Mouse (Mus musculus): ENCODE measurements around the gene Zscan2.

The Zscan2 gene

DNA sequence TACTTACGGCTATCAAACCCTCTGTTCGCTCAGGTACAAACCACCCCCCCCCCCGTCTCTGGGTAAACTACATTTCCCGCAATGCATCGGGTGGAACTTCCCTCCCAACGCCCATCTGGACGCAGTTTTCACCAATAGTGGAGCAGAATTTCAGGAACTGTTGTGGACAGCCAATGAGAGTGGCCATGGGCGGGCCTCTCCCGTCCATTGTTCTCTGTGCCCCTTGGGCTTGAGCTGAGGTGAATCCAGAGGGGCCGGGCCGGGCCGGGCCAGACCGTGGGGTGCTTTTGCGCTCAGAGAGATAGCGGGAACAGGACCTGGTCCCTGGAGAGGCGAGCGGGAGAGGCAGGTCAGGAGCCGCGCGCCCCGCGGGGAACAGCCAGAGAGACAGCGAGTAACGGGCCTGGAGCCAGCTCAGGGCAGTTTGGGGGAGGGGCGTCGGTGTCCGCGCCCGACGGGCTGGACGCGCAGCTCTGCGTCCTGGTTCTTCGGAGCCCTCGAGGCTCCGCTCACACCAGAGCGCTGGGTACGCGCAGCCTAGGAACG is at the start of gene Zscan2:
Zscan2 (plus strand) TSS at position 192 of the 546 bp plus-strand sequence.
- peak; percentile 82 for DNase-seq (ENCODE audit: extremely low read depth, insufficient read length, low spot score)

DNA sequence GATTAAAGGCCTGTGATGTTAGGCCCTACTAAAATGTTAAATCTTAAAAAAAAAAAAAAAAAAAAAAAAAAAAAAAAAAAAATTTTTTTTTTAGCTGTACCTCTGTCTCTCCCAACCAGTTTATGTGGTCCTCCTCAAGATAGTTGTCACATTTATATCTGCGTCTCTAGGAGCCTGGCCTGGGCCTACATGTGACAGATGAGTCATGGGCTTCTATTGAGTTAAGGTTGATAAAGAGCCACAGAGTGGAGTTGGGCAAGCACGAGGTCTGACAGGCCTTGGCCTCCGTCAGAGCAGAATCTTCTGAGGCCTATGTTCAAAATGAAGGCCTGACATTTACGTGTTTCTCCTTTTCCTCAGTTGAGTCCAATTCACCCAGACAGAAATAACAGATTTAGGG is 47.3 kb upstream of the Zscan2 start:
- DNase-seq (ENCODE audit: extremely low read depth, insufficient read length, low spot score) = no peak

GRCm38 (mm10) chr7:80816641-80817040 is 44.1 kb upstream of the Zscan2 start:
- no peak for DNase-seq (ENCODE audit: extremely low read depth, insufficient read length, low spot score)

GRCm38 (mm10) chr7:80820838-80821237 is 39.9 kb upstream of the Zscan2 start:
- no peak for DNase-seq (ENCODE audit: extremely low read depth, insufficient read length, low spot score)

GRCm38 (mm10) chr7:80823267-80823666 is 37.5 kb upstream of the Zscan2 start:
- DNase-seq (ENCODE audit: extremely low read depth, insufficient read length, low spot score) = no peak

DNA sequence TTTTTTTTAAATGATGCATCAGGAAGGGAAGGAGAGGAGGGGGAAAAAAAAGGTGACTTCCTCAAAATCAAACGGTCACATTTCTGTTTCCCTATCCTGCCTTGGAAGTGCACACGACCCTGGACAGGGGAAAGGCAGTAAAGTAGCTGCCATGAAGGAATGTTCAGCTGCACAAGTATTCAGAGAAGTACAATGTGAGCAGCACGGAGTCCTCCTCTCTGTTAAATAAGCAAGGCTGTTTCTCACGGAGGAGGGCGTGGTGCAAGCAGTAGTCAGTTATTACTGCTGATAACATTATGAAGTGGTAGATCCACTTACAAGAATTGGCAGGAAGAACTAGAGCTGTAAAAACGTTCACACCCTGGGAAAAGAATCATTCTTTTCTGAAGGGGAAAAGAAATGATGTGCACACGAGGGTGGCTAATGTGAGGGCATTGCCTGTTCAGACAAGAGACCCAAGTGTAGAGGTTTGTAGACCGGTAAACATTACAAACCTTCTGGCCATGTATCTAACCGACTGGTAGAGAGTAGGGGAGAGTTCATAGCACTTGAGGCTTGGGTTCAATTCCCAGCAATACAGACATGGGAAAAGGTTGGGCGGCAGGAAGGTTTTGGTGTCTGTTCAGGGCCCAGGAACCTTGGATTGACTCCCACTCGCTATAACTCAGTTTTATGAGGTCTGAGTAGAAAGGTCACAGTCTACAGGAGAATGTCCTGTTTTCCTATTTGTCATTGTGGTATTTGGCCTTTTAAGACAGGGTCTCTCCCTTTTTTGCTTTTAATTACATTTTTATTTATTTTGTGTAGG is 36.6 kb upstream of the Zscan2 start:
- DNase-seq (ENCODE audit: extremely low read depth, insufficient read length, low spot score) = no peak

DNA sequence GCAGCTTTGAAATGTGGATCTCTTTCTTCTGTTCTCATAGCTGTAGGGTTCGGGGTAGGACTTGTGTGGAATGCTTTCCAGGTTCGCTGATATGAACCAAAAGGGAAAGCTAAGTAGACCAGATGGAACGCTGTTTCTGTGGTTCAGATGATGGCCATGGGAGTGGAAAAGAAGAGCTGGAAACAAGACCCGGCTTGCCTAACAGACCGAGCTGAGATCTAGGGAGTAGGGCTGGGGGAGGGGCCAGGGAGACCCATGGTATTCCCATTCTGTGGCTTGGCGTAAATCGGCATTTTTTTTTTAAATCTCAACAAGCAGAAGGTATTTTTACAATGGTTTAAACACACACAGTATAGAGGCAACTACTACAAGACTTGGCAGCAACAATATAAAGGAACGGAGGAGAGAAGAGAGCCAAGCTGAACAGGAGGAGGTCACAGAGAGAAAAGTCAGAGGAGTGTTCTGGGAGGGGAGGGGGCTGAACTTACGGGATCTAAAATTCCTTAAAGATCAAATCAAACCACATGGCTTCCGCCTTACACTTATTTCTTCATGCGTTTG is 34.8 kb upstream of the Zscan2 start, which contains the start of gene Iqgap1:
Iqgap1 (minus strand) TSS at position 132 of the 561 bp plus-strand sequence.
- no peak for DNase-seq (ENCODE audit: extremely low read depth, insufficient read length, low spot score)

DNA sequence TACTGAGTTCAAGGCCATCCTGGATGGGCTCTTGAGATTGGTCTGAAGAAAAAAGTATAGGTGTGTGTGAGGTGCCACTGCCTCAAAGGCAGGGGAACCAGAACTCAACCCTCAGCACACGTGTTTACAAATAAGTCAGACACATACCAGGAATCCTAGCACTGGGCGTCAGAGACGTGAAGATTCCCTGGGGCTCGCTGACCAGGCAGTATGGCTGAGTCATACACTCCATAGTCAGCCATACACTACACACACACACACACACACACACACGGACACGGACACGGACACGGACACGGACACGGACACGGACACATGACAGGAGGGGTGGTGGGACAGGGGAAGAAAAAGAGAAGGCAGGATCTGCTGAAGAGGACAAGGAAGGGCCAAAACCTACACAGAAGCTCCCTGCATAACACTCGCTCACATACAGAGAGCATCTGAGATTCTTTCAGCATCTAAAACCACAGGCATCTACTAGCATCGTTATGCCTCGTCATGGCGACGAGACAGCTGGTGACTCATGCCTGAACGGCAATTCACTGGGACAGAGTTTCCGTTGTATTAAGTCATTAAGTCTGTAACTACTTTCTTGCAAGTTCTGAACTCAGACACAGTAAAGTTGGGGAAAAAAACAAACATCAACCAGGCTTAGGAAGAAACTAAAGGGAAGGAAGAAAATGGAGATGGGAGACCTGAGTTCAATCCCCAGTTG is 32.4 kb upstream of the Zscan2 start:
- peak; percentile 83 for DNase-seq (ENCODE audit: extremely low read depth, insufficient read length, low spot score)

- no peak for DNase-seq (ENCODE audit: extremely low read depth, insufficient read length, low spot score)
Observed at GRCm38 (mm10) chr7:80830193-80830803, 30.4 kb upstream of the Zscan2 start.

DNA sequence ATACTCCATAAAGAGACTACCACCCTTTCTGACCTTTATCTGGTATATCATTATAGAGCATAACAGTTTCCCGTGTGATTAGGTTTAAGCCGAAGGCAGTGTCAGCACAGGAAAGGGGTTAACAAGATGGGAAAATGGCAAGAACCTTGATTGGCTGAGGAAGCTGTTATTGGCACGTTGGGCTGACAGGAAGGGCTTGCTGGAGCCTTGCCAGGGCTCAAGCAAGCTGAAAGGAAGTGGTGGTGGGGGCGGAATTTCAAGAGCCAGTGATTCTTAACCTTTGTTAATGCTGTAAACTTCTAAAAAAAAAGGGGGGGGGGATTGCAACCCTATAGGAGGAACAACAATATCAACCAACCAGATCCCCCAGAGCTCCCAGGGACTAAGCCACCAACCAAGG is 28.5 kb upstream of the Zscan2 start:
- DNase-seq (ENCODE audit: extremely low read depth, insufficient read length, low spot score) = peak; percentile 39

- peak; percentile 53 for DNase-seq (ENCODE audit: extremely low read depth, insufficient read length, low spot score)
Observed at GRCm38 (mm10) chr7:80832996-80833650, 27.6 kb upstream of the Zscan2 start.

GRCm38 (mm10) chr7:80833651-80834532 is 26.8 kb upstream of the Zscan2 start:
- no peak for DNase-seq (ENCODE audit: extremely low read depth, insufficient read length, low spot score)

GRCm38 (mm10) chr7:80835984-80836652 is 24.6 kb upstream of the Zscan2 start:
- peak; percentile 26 for DNase-seq (ENCODE audit: extremely low read depth, insufficient read length, low spot score)

DNA sequence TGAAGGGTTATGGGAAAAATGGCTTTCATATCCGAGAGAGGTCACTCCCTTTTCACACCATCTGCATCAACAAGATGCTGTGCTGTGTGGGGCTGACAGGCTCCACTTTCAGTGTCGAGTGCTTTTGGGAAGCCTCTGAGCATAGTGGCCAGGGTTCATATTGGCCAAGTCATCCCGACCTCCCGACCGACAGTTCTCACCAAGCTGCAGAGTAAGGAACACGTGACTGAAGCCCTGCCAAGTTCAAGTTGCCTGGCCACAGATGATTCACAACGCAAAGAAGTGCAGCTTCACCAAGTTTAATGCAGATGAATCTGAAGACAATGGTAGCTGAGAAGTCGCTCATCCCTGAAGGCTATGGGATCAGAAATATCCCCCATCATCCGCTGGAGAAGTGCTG is 23.0 kb upstream of the Zscan2 start:
- DNase-seq (ENCODE audit: extremely low read depth, insufficient read length, low spot score) = peak; percentile 73

- DNase-seq (ENCODE audit: extremely low read depth, insufficient read length, low spot score) = peak; percentile 79
Observed at GRCm38 (mm10) chr7:80838247-80838646, 22.5 kb upstream of the Zscan2 start.

- no peak for DNase-seq (ENCODE audit: extremely low read depth, insufficient read length, low spot score)
Observed at GRCm38 (mm10) chr7:80839755-80840154, 21.0 kb upstream of the Zscan2 start.

DNA sequence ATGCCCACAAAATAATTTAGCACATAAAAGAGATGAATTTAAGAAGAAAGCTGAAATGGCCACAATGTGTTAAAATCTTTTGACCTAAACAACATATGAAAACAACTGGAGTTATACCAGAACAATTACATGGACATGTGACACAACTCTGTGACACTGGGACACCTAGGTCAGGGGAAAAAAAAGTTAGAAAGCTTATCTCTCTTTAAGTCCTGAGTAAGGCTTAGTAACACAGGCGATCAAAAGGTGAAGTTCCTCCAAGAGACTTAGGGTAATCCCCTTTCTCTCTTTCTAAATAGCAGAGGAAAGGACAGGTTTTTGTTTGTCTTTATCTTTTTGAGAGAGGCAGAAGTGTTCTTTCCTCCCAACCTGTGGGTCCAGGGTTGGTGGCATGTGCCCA is 20.5 kb upstream of the Zscan2 start:
- no peak for DNase-seq (ENCODE audit: extremely low read depth, insufficient read length, low spot score)

- peak; percentile 44 for DNase-seq (ENCODE audit: extremely low read depth, insufficient read length, low spot score)
Observed at GRCm38 (mm10) chr7:80840937-80841336, 19.8 kb upstream of the Zscan2 start.

DNA sequence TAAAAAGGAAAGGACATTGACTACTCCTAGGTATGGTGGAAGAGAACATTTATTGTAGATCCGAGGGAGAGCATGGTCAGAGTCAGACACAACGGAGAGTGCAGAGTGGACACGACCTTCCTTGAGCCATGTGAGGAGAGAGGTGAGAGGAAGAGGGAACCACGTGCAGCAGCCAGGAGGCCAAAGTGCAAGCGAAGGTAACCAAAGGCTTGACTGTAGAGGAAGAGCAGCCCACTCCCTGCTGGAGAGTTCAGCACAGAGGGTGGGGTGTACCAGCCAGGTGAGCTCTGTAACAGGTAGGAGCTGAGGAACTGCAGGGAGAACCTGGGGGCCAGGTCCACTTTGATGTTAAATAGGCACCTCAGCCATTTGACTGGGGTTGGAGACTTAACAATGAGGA is 18.6 kb upstream of the Zscan2 start:
- DNase-seq (ENCODE audit: extremely low read depth, insufficient read length, low spot score) = no peak

All from 3134 (cell line).